Mouse (Mus musculus) layer of hippocampus, postnatal 10 days (tissue): ENCODE measurements around the gene Sbk2. TPM values are rescaled to one million over a fixed set of nuclear protein-coding genes. Genes with fewer than 3 reads are reported as not detected.
A peak's percentile ranks its signal among the peaks of the same experiment; 100 is the strongest.

Source experiments
- DNase-seq, 2 experiments: peaks; one replicate each; pipeline ENCODE4 v3.0.0; 2021; ENCODE audit warnings: low spot score in 2 of 2
- total RNA-seq, 2 experiments: library from RNA; stranded (reverse); gene quantifications; 2 replicates each; pipeline ENCODE4 v1.2.3; 2021

Gene Sbk2
- total RNA-seq, 2 experiments from 2014 or later, result not detected

DNA sequence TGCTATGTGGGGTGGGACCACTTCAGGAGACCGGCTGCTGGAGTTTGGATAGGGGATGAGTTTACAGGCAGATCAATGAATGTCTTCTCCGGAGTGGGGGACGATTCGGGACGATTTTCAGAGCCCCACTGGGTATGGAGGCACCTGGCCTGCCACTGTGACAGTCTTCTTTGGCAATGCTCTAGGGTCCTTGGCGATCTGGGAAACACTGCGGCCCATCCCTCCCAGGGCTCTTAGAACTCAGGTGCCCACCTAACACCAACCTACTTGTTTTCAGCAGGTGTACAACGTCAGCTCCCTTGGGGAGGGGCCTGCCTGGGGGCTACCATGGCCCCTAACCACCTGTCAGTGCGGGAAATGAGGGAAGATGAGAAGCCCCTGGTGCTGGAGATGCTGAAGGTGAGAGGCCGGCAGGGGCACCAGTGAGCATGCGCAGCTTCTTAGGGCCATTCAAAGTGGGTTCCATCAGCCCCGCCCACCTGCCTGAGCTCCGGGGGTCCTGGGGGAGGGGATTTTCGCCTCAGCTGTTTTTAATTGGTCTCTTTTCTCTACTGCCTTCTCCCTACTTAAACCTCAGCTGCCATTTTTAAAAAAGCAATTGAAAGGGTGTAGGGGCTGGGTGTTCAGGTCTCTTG lies 41.2 kb downstream of the Sbk2 start:
- peak; percentile 77 to 89 for DNase-seq

DNA sequence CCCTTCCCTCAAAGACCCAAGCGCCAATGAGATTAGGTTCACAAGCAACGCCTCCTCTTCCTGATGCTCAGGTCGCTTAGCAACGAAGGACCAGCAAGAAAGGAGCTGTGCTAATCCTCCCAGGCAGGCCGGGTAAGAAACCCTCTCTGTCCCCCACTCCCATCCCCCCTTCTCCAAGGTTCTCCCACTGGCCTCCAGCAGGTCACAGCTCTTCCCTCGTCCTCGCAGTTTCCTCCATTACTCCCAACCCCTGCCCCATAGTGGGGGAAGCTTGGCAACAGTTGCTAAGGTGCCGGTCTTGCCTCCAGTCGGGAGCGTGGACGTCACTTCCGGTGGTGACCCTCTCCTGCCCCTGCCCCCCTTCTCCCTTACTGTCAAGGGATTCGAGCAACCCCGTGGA lies 41.7 kb downstream of the Sbk2 start:
- DNase-seq, result peak; percentile 86 to 89

DNA sequence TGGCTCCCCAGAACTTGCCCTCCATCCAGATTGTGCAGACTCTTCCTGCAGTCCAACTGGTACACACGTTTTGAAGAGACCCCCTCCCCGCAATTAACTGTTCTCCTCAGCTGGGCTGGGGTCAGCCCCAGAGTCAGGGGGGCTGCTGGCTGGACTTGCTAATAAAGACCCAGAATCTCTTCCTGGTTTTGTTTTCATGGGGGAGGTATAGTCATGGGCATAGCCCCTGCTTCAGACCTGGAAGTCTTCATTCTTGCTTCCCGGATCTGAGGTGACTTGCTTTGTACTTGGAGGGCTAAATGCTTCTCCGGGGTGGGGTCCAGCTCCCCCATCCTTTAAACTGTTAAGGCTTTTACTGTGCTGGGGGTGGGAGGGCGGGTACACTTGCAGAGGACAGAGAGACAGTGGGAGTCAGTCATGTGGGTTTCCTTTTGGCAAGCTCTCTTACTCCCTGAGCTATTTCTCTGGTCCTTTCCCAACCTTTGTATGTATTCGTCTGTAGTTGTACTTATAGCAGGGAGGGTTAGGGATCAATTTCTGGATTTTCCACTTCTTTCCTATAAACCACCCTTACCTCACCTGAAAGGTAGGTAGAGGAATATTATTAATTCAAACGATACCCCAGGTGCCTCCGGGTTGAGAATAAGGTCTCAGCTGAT lies 42.3 kb downstream of the Sbk2 start, which contains the start of gene Nat14:
Gene Nat14 (plus strand): TSS at position 205 of the 659 bp plus-strand sequence.
- DNase-seq, result no peak

DNA sequence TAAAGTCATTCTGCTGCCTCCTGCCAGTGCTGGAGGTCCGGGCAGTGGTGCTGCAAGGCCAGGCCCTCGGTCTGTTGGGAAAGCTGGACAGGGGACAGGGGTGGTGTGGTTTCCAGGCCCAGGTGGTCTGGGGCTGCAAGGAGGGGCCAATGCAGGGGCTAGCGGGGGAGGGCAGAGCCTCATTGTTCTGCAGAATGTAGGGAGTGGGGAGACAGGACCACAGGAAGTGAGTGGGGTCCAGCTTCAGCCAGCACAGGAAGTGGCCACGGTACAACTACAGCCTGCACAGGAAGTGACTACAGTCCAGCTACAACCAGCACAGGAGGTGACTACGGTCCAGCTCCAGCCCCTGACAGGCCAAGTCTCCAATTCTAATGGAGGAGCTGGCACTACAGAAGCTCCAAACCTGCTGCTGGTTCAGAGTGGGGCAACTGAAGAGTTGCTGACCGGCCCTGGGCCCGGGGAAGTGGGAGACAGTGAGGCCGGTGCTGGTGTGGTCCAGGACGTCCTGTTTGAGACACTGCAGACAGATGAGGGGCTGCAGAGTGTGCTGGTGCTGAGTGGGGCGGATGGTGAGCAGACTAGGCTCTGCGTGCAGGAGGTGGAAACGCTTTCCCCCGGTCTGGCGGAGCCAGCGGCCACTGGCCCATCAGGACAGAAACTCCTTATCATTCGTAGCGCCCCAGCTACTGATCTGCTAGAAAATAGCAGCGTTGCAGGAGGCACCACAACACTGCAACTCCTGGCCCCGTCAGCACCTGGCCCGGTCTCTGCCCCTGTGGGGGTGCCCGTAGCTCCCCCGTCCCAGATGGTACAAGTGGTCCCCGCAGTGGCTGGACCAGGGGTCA lies 43.0 kb downstream of the Sbk2 start:
- no peak for DNase-seq

DNA sequence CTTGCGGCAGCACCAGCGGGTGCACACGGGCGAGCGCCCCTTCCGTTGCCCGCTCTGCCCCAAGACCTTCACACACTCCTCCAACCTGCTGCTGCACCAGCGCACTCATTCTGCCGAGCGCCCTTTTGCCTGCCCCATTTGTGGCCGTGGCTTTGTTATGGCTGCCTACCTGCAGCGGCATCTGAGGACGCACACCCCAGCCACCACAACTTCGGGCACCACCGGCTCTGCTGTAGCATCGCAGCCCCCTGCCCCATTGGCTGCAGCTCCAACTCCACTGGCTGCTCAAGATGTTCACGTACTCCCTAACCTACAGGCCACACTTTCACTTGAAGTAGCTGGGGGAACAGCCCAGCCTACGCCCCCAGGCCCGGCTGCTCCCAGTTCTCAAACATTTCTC lies 43.7 kb downstream of the Sbk2 start:
- DNase-seq, result no peak

DNA sequence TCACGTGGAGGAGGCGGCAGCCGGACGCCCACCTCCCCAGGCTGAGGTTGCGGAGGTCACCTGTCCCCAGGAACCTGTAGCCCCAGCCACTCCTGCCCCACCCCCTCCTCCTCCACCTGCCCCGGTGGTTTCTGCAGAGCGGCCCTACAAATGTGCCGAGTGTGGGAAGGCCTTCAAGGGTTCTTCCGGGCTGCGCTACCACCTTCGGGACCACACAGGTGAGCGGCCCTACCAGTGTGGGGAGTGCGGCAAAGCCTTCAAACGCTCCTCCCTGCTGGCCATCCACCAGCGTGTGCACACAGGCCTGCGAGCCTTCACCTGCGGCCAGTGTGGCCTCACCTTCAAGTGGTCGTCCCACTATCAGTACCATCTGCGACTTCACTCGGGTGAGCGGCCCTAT lies 44.2 kb downstream of the Sbk2 start:
- DNase-seq, result no peak

DNA sequence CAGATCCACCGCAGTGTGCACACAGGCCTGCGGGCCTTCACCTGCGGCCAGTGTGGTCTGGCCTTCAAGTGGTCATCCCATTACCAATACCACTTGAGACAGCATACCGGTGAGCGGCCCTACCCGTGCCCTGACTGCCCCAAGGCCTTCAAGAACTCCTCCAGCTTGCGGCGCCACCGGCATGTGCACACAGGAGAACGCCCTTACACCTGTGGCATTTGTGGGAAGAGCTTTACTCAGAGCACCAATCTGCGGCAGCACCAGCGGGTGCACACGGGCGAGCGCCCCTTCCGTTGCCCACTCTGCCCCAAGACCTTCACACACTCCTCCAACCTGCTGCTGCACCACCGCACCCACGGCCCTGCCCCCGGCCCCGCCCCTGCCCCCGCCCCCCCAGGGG lies 45.1 kb downstream of the Sbk2 start:
- DNase-seq, result no peak

DNA sequence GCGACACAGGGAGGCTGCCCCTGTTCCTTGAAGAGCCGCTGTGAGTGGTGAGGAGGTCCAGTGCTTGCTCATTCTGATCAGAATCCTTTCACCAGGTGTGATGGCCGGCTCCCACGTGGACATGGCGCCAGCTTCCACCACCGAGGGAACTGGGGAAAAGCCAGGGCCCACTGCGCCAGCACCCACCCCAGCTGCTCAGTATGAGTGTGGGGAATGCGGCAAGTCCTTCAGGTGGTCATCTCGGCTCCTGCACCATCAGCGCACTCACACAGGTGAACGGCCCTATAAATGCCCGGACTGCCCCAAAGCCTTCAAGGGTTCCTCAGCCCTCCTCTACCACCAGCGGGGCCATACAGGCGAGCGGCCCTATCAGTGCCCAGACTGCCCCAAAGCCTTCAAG lies 45.5 kb downstream of the Sbk2 start:
- no peak for DNase-seq

DNA sequence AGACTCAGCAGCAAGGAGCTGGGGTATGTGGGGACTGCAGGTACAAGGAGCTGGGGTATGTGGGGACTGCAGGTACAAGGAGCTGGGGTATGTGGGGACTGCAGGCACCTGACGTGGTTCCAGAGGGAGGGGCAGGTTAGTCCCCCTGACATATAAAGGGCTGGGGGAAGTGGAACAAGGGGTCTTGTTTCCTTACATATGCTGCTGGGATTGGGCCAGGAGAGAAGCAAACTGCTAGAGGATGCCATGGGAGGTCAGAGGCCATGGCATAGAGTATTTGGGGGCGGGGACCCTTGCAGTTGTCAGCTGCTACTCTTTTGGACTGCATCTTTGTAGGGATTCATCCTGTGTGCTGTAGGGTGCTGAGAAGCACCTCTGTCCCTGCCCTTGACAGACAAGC lies 46.7 kb downstream of the Sbk2 start:
- no peak for DNase-seq

DNA sequence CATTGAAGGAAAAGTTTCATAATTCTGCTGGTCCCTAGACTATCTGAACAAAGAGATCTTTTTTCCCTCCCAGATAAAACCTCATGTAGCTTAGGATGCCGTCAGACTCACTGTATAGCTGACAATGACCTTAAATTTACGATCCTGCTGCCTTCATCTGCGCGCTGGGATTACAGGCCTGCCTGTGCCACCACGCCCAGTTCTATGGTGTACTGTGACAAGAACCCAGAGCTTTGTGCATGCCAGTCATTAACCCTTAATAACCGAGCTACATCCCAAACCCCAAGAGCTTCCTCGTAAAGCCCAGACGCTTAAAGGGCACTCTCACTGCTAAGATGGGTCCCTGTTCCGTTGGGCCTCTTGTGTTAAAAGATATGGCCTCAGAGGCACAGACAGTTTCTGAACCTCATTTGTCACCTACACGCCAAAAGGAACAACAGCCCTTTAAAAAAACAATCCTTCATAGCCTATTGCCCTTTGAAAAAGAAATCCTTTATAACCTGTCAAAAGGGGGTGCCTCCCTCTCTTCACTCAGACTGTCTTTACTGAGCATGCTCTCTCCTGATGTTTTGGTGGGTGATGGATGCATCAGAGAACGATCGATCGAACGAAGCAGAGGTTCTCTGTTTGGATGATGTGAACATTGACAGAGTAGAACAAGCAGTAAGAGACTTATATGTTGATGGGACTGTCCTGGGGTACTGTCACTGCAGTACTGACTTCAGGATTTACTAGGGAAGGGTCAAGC lies 48.4 kb downstream of the Sbk2 start:
- peak; percentile 27 to 54 for DNase-seq

DNA sequence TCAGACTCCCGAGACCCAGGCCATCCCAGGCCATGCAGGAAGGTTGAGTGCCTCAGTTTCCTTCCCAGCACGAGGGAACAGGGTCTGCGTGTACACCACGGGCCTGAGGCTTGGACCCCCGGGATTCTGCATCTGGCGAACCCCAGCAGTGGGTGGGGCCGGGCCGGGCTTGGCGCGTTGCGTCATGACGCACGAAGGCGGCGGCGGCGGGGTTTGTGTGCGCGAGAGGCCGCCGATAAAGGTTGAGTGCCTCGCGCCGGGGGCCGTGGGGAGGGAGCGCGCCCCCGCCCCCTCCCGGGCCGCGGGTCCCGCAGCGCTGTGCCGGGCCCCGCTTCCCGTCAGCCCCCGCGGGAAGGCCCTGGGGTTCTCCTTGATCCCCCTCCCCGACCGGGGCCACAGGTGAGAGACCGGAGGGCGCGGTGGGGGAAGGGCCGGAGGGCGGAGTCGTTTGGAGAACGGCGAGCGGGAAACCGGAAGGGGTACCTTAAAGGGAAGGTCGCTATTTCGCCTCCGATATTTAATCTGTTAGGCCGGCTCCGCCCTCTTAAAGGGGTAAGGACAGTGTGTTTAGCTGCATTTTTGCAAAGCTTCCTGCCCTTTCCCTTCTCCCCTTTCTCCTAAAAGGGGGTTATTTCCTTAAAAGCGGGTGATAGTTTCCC lies 49.1 kb downstream of the Sbk2 start, which contains the start of gene Zfp628:
Gene Zfp628 (plus strand): TSS at position 211 of the 659 bp plus-strand sequence.
- peak; percentile 92 to 96 for DNase-seq

DNA sequence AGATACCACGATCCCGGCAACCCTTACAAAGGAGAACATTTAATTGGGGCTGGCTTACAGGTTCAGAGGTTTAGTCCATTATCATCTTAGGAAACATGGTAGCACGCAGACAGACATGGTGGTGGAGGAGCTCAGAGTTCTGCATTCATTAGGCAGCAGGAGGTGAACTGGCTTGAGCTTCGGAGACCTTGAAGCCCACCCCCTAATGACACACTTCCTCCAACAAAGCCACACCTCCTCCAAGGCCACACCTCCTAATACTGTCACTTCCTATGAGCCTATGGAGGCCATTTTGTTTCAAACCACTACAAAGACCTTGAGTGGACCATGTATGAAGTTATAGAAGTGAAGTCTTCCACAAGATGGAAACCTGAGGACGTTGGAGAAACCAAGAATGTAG lies 52.0 kb downstream of the Sbk2 start:
- no peak for DNase-seq

DNA sequence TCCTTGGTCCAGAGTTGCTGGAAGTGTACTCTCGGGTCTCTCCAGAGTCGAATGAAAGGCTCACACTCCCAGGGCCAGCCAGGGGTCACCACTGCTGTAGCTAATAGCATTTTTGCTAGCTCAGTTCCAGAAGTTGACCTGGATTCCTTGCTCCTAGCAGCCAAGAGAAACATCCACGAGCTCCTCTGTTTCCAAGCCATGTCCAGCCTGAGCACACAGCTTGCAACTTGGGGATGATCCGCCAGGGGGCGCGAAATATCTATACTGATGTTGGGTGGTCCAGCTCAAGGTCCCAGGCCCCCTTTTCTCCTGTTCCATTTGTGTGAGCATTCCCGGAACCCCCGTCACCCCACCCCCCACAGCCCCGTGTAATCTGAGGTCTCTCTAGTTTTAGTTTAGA lies 52.6 kb downstream of the Sbk2 start:
- DNase-seq, result peak; percentile 71 to 77

DNA sequence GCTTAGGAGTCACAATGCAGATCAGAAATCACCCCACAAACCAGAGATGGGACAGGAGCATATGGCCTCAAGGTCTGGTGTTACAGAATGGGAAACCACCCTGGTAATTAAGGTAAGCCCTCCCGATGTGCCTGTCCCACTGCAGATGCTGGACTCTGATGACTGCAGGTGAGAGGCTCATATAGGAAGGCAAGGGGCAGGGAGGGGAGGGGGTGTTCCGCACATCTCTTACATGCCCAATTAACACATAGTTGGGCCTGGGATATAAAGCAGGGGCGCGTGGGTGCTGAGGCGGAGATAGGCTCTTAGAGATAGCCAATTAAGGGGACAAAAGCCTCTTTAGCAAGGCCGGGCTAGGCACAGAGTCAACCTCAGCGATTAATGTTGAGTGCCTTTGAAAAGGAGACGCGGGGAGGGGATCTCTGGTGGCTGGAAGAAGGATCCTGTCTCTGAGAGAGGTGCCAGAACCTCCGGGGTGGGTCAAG lies 57.7 kb downstream of the Sbk2 start, which contains the start of gene Gm36210:
Gene Gm36210 (minus strand): TSS at position 51 of the 485 bp plus-strand sequence.
- DNase-seq, result no peak

DNA sequence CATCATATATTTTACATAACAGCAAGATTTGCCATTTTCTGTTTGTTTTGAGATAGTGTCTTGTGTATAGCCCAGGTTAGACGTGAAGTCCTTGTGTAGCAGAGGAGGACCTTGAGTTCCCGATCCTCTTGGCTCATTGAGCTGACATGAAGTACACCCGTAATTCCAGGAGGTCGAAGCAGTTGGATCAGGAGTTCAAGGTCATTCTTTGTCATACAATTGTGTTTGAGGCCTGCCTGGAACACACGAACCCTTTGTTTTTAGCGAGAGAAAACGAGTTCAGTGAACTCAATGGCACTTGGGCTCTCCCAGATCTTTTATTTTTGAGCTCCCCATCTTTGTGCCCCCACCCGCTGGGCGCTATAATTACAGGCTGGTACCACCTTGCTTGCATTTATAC lies 61.8 kb downstream of the Sbk2 start:
- no peak for DNase-seq

DNA sequence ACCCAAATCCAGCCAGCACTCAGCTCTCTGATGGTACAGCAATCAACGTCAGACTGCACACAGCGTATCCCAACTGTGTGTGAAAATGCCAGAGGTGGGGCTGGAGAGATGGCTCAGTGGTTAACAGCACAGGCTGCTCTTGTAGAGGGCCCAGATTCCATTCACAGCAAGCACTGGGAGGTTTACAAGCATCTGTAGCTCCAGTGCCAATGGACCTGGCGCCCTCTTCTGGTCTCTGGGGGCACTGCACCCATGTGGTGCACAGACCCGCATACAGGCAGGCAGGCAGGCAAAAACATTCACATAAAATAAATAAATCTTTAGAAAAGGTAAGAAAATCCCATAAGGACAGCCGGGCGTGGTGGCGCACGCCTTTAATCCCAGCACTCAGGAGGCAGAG lies 63.0 kb downstream of the Sbk2 start:
- peak in 1 of 2 experiments; percentile 38 for DNase-seq

DNA sequence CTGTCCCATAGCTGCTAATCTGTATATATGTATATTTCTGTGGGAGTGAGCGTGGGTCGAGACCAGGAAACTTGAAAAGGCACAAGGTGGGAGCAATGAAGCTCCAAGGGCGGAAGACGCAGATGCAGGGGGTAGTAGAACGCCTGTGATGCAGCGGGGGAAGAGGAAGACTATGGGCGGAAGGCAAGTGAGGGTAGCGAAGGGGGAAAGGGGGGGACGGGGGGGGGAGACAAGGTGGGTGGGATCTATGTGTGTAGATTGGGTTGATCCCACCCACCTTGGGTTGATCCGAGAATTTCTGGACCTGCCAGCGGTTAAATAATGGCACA lies 63.7 kb downstream of the Sbk2 start:
- DNase-seq, result no peak

DNA sequence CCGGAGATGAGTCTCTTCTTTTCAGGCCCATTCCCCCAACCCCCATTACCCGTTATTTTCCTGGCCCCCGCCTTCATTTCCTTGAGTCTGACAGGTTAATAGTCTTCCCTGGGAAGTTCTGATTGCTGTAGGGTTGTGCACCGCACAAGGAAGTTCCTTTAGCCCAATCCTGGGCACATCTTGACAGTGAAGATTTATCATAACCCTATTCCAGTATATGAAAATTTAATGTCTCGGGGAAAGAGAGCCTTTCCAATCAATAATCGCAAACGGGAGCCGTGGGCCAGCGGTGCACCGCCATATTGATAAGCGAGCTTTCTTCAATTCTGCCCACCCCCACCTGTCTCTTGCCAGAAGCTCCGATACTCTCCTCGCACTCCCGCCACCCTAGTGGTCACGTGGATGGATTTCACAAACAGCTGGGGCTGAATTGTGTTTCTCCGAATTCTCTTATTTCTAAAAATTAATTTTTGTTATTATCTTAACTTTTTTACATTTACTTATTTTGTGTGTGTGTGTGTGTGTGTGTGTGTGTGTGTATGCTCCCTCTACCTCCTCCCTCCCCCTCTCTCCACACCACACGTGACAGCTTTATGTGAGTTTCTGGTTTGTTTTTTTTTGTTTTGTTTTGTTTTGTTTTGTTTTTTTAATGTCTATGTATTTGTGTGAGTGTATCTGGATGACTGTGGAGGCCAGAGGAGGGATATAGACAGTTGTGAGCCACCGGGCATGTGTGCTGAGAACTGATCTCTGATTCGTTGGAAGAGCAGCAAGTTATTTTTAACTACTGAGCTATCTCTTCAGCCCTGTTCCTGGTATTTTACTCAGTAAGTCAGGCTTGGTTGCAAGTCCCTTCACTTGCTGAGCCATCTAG lies 64.3 kb downstream of the Sbk2 start:
- no peak for DNase-seq

DNA sequence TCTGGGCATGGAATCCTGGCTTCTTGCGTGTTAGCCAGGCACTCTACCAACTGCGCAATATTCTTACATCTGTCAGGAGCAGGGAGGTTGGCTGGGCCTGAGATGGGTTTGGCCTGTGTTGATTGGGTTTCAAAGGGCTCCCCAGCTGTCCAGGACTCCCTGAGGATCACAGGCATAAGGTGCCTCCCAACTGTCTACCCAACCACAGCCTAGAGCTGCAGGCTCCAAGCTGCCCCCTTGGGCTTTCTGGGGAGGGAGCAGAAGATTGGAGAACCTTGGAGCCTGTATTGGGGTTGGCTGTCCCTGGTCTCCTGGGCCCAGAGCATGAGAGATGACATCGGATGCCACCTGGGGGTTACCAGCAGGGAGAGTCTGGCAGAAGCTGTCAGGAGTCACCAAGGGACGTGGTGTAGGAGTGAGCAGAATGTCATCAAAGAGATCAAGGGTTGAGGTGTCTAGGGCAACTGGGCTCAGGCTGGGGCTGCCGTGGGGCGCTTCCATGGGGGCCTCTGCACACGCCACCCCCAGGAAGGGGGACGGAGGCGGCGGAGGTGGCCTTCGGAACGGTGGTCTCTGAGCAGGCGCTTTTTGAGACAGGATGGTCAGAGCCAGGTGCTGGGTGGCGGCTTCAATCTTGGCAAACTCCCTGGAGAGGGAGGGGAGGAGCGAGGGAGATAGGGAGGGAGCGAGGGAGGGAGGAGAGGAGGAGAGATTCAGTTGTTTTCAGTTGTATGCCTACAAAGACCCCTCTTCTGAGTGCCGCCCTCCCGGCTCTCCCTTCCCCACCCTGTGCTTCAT lies 65.2 kb downstream of the Sbk2 start:
- no peak for DNase-seq
